Comparison of ENCODE assay signal across 11 mouse cellular contexts in genomic region chr5:13992734-13993396, GRCm38 (mm10). TPM values are rescaled to one million over a fixed set of nuclear protein-coding genes. Genes with fewer than 3 reads are reported as not detected.
A peak's percentile ranks its signal among the peaks of the same experiment; 100 is the strongest.
DNase-seq lines count a peak whose midpoint lies in the region; ATAC-seq and TF ChIP-seq lines count a peak whose summit lies in the region.
"Had no signal": no experiment of that assay in that cellular context is flagged by ENCODE, and none has a peak within 500 bp of the region (broad histone marks: within the 10 kb centered on the region; RNA-seq: fewer than 3 reads in every experiment).

No protein-coding gene starts in this region.

- H3K27me3 ChIP-seq in kidney, embryonic 16.5 days (ENCODE audit: insufficient read depth, low read length) = no peaks in the 10 kb centered on the region
- no peaks in the 10 kb centered on the region for H3K27me3 ChIP-seq in lung, embryonic 14.5 days (ENCODE audit: insufficient read depth, low read length)
- H3K27me3 ChIP-seq in stomach, postnatal 0 days (ENCODE audit: control insufficient read depth, insufficient read depth, low read length) = no peaks in the 10 kb centered on the region
- H3K27me3 ChIP-seq in midbrain, postnatal 0 days (ENCODE audit: insufficient read depth, low read length) = no peaks in the 10 kb centered on the region
- H3K27me3 ChIP-seq in neural tube, embryonic 15.5 days (replicated peaks) = no peaks in the 10 kb centered on the region
- H3K27me3 ChIP-seq: CH12.LX had no signal

- no peak overlapping the region for H3K9ac ChIP-seq in kidney, embryonic 16.5 days (replicated peaks; ENCODE audit: low read length)
- no peak overlapping the region for H3K9ac ChIP-seq in lung, embryonic 14.5 days
- H3K9ac ChIP-seq in stomach, postnatal 0 days (ENCODE audit: low read length) = no peak overlapping the region
- H3K9ac ChIP-seq in midbrain, postnatal 0 days (replicated peaks; ENCODE audit: low read length, poor library complexity, severe bottlenecking) = no peak overlapping the region
- no peak overlapping the region for H3K9ac ChIP-seq in neural tube, embryonic 15.5 days (replicated peaks)

- no peak overlapping the region for H3K4me2 ChIP-seq in kidney, embryonic 16.5 days (replicated peaks; ENCODE audit: low read depth, low read length)
- peak overlapping the region; percentile 43 for H3K4me2 ChIP-seq in lung, embryonic 14.5 days
- H3K4me2 ChIP-seq in stomach, postnatal 0 days (replicated peaks; ENCODE audit: low read depth) = no peak overlapping the region
- H3K4me2 ChIP-seq in midbrain, postnatal 0 days (ENCODE audit: low read depth, low read length, poor library complexity, severe bottlenecking) = no peak overlapping the region
- H3K4me2 ChIP-seq in neural tube, embryonic 15.5 days = no peak overlapping the region

- ATAC-seq in kidney, embryonic 16.5 days (ENCODE audit: low FRiP score, low TSS enrichment) = peak; percentile 51; the same call in 1 of the 2 replicates
- ATAC-seq in lung, embryonic 14.5 days (ENCODE audit: insufficient read depth) = peak; percentile 95
- no peak for ATAC-seq in stomach, postnatal 0 days (ENCODE audit: low FRiP score, low TSS enrichment)
- no peak for ATAC-seq in midbrain, postnatal 0 days (ENCODE audit: low FRiP score)
- no peak for ATAC-seq in neural tube, embryonic 15.5 days (ENCODE audit: low FRiP score)

- H3K27ac ChIP-seq in kidney, embryonic 16.5 days (ENCODE audit: low read length) = no peak overlapping the region
- peak overlapping the region; percentile 80 for H3K27ac ChIP-seq in lung, embryonic 14.5 days (ENCODE audit: low read depth)
- no peak overlapping the region for H3K27ac ChIP-seq in stomach, postnatal 0 days (replicated peaks)
- no peak overlapping the region for H3K27ac ChIP-seq in midbrain, postnatal 0 days (ENCODE audit: low read depth, low read length)
- no peak overlapping the region for H3K27ac ChIP-seq in neural tube, embryonic 15.5 days (replicated peaks)
- H3K27ac ChIP-seq: left cerebral cortex, adult 2 months had no signal

- no peak for TF ChIP-seq CTCF in lung, embryonic 14.5 days (IDR thresholded peaks at IDR 0.05; ENCODE audit: low read depth)
- no peak for TF ChIP-seq CTCF in stomach, postnatal 0 days (IDR thresholded peaks at IDR 0.05; ENCODE audit: low read depth)
- TF ChIP-seq CTCF in midbrain, postnatal 0 days (IDR thresholded peaks at IDR 0.05) = no peak

- H3K9me3 ChIP-seq in kidney, embryonic 16.5 days (ENCODE audit: low read length) = no peaks in the 10 kb centered on the region
- H3K9me3 ChIP-seq in lung, embryonic 14.5 days (ENCODE audit: low read depth, low read length) = no peaks in the 10 kb centered on the region; the same call in 1 of the 2 replicates
- no peaks in the 10 kb centered on the region for H3K9me3 ChIP-seq in stomach, postnatal 0 days (ENCODE audit: control insufficient read depth, low read length)
- H3K9me3 ChIP-seq in midbrain, postnatal 0 days (ENCODE audit: low read length) = no peaks in the 10 kb centered on the region
- no peaks in the 10 kb centered on the region for H3K9me3 ChIP-seq in neural tube, embryonic 15.5 days (replicated peaks)

- no peak for TF ChIP-seq EP300 in stomach, postnatal 0 days (optimal IDR thresholded peaks at IDR 0.05)

- H3K4me3 ChIP-seq in kidney, embryonic 16.5 days (ENCODE audit: low read length) = no peak overlapping the region
- H3K4me3 ChIP-seq in lung, embryonic 14.5 days (ENCODE audit: low read depth, low read length) = no peak overlapping the region
- H3K4me3 ChIP-seq in stomach, postnatal 0 days (ENCODE audit: low read depth, low read length) = no peak overlapping the region
- H3K4me3 ChIP-seq in midbrain, postnatal 0 days (ENCODE audit: low read depth, low read length) = no peak overlapping the region
- H3K4me3 ChIP-seq in neural tube, embryonic 15.5 days (replicated peaks) = no peak overlapping the region
- H3K4me3 ChIP-seq: left cerebral cortex, adult 2 months had no signal

- no peaks in the 10 kb centered on the region for H3K36me3 ChIP-seq in kidney, embryonic 16.5 days (ENCODE audit: insufficient read depth, low read length)
- no peaks in the 10 kb centered on the region for H3K36me3 ChIP-seq in lung, embryonic 14.5 days (ENCODE audit: insufficient read depth)
- no peaks in the 10 kb centered on the region for H3K36me3 ChIP-seq in stomach, postnatal 0 days (ENCODE audit: control insufficient read depth, insufficient read depth, low read length)
- no peaks in the 10 kb centered on the region for H3K36me3 ChIP-seq in midbrain, postnatal 0 days (ENCODE audit: insufficient read depth, low read length)
- no peaks in the 10 kb centered on the region for H3K36me3 ChIP-seq in neural tube, embryonic 15.5 days

- H3K4me1 ChIP-seq in kidney, embryonic 16.5 days (ENCODE audit: insufficient read depth, low read length) = peaks cover 5% of the 10 kb centered on the region; the same call in 1 of the 2 replicates
- no peaks in the 10 kb centered on the region for H3K4me1 ChIP-seq in lung, embryonic 14.5 days (ENCODE audit: insufficient read depth)
- no peaks in the 10 kb centered on the region for H3K4me1 ChIP-seq in stomach, postnatal 0 days (replicated peaks; ENCODE audit: control insufficient read depth, insufficient read depth)
- H3K4me1 ChIP-seq in midbrain, postnatal 0 days (ENCODE audit: insufficient read depth, low read length) = no peaks in the 10 kb centered on the region
- no peaks in the 10 kb centered on the region for H3K4me1 ChIP-seq in neural tube, embryonic 15.5 days

- WGBS in kidney, embryonic 16.5 days = 18% methylated on average over 11 of the region's 11 CpGs
- 9% methylated on average over 11 of the region's 11 CpGs for WGBS in lung, embryonic 14.5 days
- WGBS in stomach, postnatal 0 days = 18% methylated on average over 11 of the region's 11 CpGs
- WGBS in midbrain, postnatal 0 days = 77% methylated on average over 11 of the region's 11 CpGs
- WGBS in neural tube, embryonic 15.5 days = 59% methylated on average over 11 of the region's 11 CpGs

- DNase-seq in kidney, adult 11 months = no peak
- peak; percentile 15 for DNase-seq in adrenal gland, postnatal 25 days
- peak; percentile 77 for DNase-seq in lung, embryonic 14.5 days
- peak; percentile 17 for DNase-seq in stomach, postnatal 0 days (ENCODE audit: low spot score)
- no peak for DNase-seq in spleen, adult 18-20 months
- no peak for DNase-seq in midbrain, postnatal 0 days (ENCODE audit: low spot score)
- DNase-seq: cerebellum, adult 8-10 months had no signal

RNA-seq across cellular contexts. Expression of gene Sema3e, which starts 32.2 kb away (rescaled TPM):
- 2.6 and 3.1 TPM in 2 replicates for polyA plus RNA-seq in kidney, embryonic 16.5 days (2015; fragmentation: Nextera tagmentation; extraction: Ambion mirVana)
- 0.21 and 0.48 TPM in 2 replicates for total RNA-seq in adrenal gland, postnatal 25 days (2021)
- 18.7 and 21.4 TPM in 2 replicates for polyA plus RNA-seq in lung, embryonic 14.5 days (2014; fragmentation: Nextera tagmentation; extraction: Ambion mirVana)
- polyA plus RNA-seq in stomach, postnatal 0 days (2015; fragmentation: Nextera tagmentation; extraction: Ambion mirVana) = 7.3 and 7.8 TPM in 2 replicates
- 5.2 and 6.4 TPM in 2 replicates for total RNA-seq in midbrain, postnatal 0 days (2014; rRNA removed)
- polyA plus RNA-seq in midbrain, postnatal 0 days (2015; fragmentation: Nextera tagmentation; extraction: Ambion mirVana) = 2.8 and 3.0 TPM in 2 replicates
- polyA plus RNA-seq in neural tube, embryonic 15.5 days (2015; fragmentation: Nextera tagmentation; extraction: Ambion mirVana) = 2.2 and 3.3 TPM in 2 replicates
- total RNA-seq: CH12.LX had no signal

Comparison
In these comparisons a context has a peak if more than half of its experiments do, and no peak if none do; other contexts are left out.
1. ATAC-seq: peak in kidney, embryonic 16.5 days (single experiment) and lung, embryonic 14.5 days (single experiment); none in stomach, postnatal 0 days (single experiment), midbrain, postnatal 0 days (single experiment) and neural tube, embryonic 15.5 days (single experiment).
2. DNase-seq: peak in adrenal gland, postnatal 25 days (single experiment), lung, embryonic 14.5 days (single experiment) and stomach, postnatal 0 days (single experiment); none in kidney, adult 11 months (single experiment), spleen, adult 18-20 months (0 of 2) and midbrain, postnatal 0 days (single experiment).